Comparison of ENCODE assay signal across 8 mouse cellular contexts in genomic region chr4:137367275-137368088, GRCm38 (mm10). TPM values are rescaled to one million over a fixed set of nuclear protein-coding genes. Genes with fewer than 3 reads are reported as not detected.
A peak's percentile ranks its signal among the peaks of the same experiment; 100 is the strongest.
DNase-seq lines count a peak whose midpoint lies in the region; ATAC-seq and TF ChIP-seq lines count a peak whose summit lies in the region.

No protein-coding gene starts in this region.

- H3K36me3 ChIP-seq in liver, adult 2 months (ENCODE audit: control insufficient read depth, insufficient read depth, low read length): no peaks in the 10 kb centered on the region
- no peaks in the 10 kb centered on the region for H3K36me3 ChIP-seq in lung, embryonic 15.5 days
- no peaks in the 10 kb centered on the region for H3K36me3 ChIP-seq in stomach, postnatal 0 days (ENCODE audit: control insufficient read depth, insufficient read depth, low read length)

- H3K4me2 ChIP-seq in lung, embryonic 15.5 days: peak overlapping the region; percentile 1; the same call in 1 of the 2 replicates
- no peak overlapping the region for H3K4me2 ChIP-seq in stomach, postnatal 0 days (replicated peaks; ENCODE audit: low read depth)

- H3K79me2 ChIP-seq in liver, adult 2 months (ENCODE audit: control insufficient read depth, insufficient read depth, low read length): no peaks in the 10 kb centered on the region

- no peak overlapping the region for H3K4me3 ChIP-seq in liver, adult 2 months (ENCODE audit: insufficient read depth, low read depth, low read length)
- no peak overlapping the region for H3K4me3 ChIP-seq in lung, embryonic 15.5 days
- H3K4me3 ChIP-seq in stomach, postnatal 0 days (ENCODE audit: low read depth, low read length): no peak overlapping the region

- DNase-seq in liver, adult 2 months (ENCODE audit: extremely low read depth, low read depth, low spot score): peak; percentile 50
- DNase-seq in liver: no peak
- peak; percentile 41 for DNase-seq in stomach, postnatal 0 days (ENCODE audit: low spot score)
- no peak for DNase-seq in right cerebral cortex, postnatal 14 days

- H3K27me3 ChIP-seq in liver, adult 2 months (ENCODE audit: control insufficient read depth, insufficient read depth, low read length): no peaks in the 10 kb centered on the region
- H3K27me3 ChIP-seq in lung, embryonic 15.5 days: no peaks in the 10 kb centered on the region
- no peaks in the 10 kb centered on the region for H3K27me3 ChIP-seq in stomach, postnatal 0 days (ENCODE audit: control insufficient read depth, insufficient read depth, low read length)

- peak; percentile 83 for ATAC-seq in common myeloid progenitor, adult 5-6 weeks (replicated peaks; ENCODE audit: low read depth, poor library complexity, severe bottlenecking)
- peak; percentile 92 for ATAC-seq in inflammation-experienced regulatory T-cells, adult 6 months
- peak; percentile 62; the same call in 1 of the 2 replicates for ATAC-seq in lung, embryonic 15.5 days (ENCODE audit: borderline replicate concordance, extremely low read depth, low FRiP score, low TSS enrichment)
- peak; percentile 55 for ATAC-seq in stomach, postnatal 0 days (ENCODE audit: low FRiP score, low TSS enrichment)
- ATAC-seq in cerebellum, adult (ENCODE audit: insufficient number of reproducible peaks, low FRiP score, low TSS enrichment): no peak

- 46% methylated on average over 5 of the region's 5 CpGs for WGBS in liver, adult 2 months
- 31% methylated on average over 5 of the region's 5 CpGs for WGBS in lung, embryonic 15.5 days
- WGBS in stomach, postnatal 0 days: 25% methylated on average over 5 of the region's 5 CpGs

- TF ChIP-seq EP300 in stomach, postnatal 0 days (optimal IDR thresholded peaks at IDR 0.05): no peak

- H3K4me1 ChIP-seq in liver, adult 2 months (ENCODE audit: control insufficient read depth, insufficient read depth, low read length): peaks cover 4% of the 10 kb centered on the region; the same call in 1 of the 2 replicates
- H3K4me1 ChIP-seq in lung, embryonic 15.5 days: peaks cover 21% of the 10 kb centered on the region
- H3K4me1 ChIP-seq in stomach, postnatal 0 days (replicated peaks; ENCODE audit: control insufficient read depth, insufficient read depth): 0 out of 2 replicates have a peak, but pooled peaks cover 3% of the 10 kb centered on the region

- no peak for TF ChIP-seq CTCF in liver, adult 2 months (IDR thresholded peaks at IDR 0.05; ENCODE audit: low read depth, low read length)
- TF ChIP-seq CTCF in stomach, postnatal 0 days (IDR thresholded peaks at IDR 0.05; ENCODE audit: low read depth): no peak

- H3K9ac ChIP-seq in liver, adult 2 months (ENCODE audit: low read depth, low read length): no peak overlapping the region
- H3K9ac ChIP-seq in lung, embryonic 15.5 days: no peak overlapping the region
- no peak overlapping the region for H3K9ac ChIP-seq in stomach, postnatal 0 days (ENCODE audit: low read length)

- TF ChIP-seq POLR2A in liver, adult 2 months (IDR thresholded peaks at IDR 0.05; ENCODE audit: extremely low read depth, insufficient read depth, low read length): no peak

- no peaks in the 10 kb centered on the region for H3K9me3 ChIP-seq in lung, embryonic 15.5 days
- no peaks in the 10 kb centered on the region for H3K9me3 ChIP-seq in stomach, postnatal 0 days (ENCODE audit: control insufficient read depth, low read length)

- peak overlapping the region; percentile 56 for H3K27ac ChIP-seq in liver, adult 2 months (replicated peaks; ENCODE audit: insufficient read depth, low read depth, low read length)
- H3K27ac ChIP-seq in lung, embryonic 15.5 days: peak overlapping the region; percentile 49
- H3K27ac ChIP-seq in stomach, postnatal 0 days (replicated peaks): peak overlapping the region; percentile 45

RNA-seq across cellular contexts. Expression of gene Cdc42, which starts 10.0 kb away (rescaled TPM):
- 124 and 131 TPM in 2 replicates for total RNA-seq in liver, adult 2 months (2014; rRNA removed)
- 35.8 and 36.9 TPM in 2 replicates for polyA plus RNA-seq in liver, adult 2 months (2012; rRNA removed)
- total RNA-seq in common myeloid progenitor, adult 5-6 weeks (2017): 481 and 507 TPM in 2 replicates
- 1,000 to 10,000 TPM in 1 of 3 experiments, 100 to 1,000 TPM in 2; 615 to 1,059 (median 624) TPM for polyA plus RNA-seq in inflammation-experienced regulatory T-cells, adult 6 months (2017; shearing (Covaris generic))
- polyA plus RNA-seq in lung, embryonic 15.5 days (2015; fragmentation: Nextera tagmentation; extraction: Ambion mirVana): 701 and 709 TPM in 2 replicates
- polyA plus RNA-seq in stomach, postnatal 0 days (2015; fragmentation: Nextera tagmentation; extraction: Ambion mirVana): 445 and 456 TPM in 2 replicates

RNA-seq across cellular contexts. Expression of gene Cela3a, which starts 42.1 kb away (rescaled TPM):
- not detected in 2 replicates for total RNA-seq in liver, adult 2 months (2014; rRNA removed)
- not detected in 2 replicates for polyA plus RNA-seq in liver, adult 2 months (2012; rRNA removed)
- total RNA-seq in common myeloid progenitor, adult 5-6 weeks (2017): not detected in 2 replicates
- polyA plus RNA-seq in inflammation-experienced regulatory T-cells, adult 6 months (2017; shearing (Covaris generic)): not detected
- polyA plus RNA-seq in lung, embryonic 15.5 days (2015; fragmentation: Nextera tagmentation; extraction: Ambion mirVana): not detected in 2 replicates
- not detected in 2 replicates for polyA plus RNA-seq in stomach, postnatal 0 days (2015; fragmentation: Nextera tagmentation; extraction: Ambion mirVana)

Comparison
In these comparisons a context has a peak if more than half of its experiments do, and no peak if none do; other contexts are left out.
1. DNase-seq: peak in liver, adult 2 months (single experiment) and stomach, postnatal 0 days (single experiment); none in liver (single experiment) and right cerebral cortex, postnatal 14 days (single experiment).
2. RNA of gene Cdc42, which starts 10.0 kb away (polyA plus RNA-seq): 701 to 709 TPM in lung, embryonic 15.5 days, 615 to 1,059 TPM in inflammation-experienced regulatory T-cells, adult 6 months and 445 to 456 TPM in stomach, postnatal 0 days; 35.8 to 36.9 TPM in liver, adult 2 months; every median in the first group is over 10 times any median in the second.
3. Peak in every context shown above with its lines, with median percentiles within 50 percentile points of each other: H3K27ac ChIP-seq.